Mouse (Mus musculus): ENCODE results near the gene Gsta3.

Gsta3 gene

DNA sequence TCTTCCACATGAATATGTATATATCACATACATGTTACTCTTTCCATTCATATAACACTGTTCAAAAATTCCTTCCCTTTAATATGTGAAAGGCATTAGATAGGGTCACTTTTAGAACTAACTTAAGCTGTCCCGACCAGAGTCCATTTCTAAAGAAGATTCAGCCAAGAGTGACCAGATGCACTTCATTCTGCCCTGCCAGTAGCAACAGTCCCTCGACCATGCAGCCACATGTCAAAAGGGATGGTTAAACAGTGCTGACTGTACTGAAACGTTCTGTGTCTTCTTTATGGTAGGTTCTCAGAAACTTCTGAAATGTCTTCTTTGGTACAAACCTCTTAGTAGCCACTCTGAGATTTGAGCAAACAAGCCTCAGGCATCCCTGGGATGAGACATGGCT, 61.3 kb downstream of the Gsta3 start:
- DNase-seq (ENCODE audit: low spot score) = no peak

DNA sequence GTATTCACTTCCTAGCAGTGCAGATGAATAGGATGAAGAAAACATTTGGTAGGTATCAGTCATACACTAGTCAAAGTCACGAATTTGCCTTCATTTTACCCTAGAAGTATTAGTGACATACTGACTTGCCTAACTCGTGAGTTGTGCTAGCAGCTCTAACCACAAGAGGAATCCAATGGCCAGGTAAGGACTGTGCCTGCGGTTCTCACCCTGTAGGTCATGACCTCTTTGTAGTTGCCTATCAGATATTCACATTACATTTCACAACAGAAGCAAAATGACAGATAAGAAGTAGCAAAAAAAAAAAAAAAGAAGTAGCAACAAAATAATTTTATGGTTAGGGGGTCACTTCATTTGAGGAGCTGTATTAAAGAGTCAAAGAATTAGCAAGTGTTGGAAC, 63.8 kb downstream of the Gsta3 start:
- no peak for DNase-seq (ENCODE audit: low spot score)

DNA sequence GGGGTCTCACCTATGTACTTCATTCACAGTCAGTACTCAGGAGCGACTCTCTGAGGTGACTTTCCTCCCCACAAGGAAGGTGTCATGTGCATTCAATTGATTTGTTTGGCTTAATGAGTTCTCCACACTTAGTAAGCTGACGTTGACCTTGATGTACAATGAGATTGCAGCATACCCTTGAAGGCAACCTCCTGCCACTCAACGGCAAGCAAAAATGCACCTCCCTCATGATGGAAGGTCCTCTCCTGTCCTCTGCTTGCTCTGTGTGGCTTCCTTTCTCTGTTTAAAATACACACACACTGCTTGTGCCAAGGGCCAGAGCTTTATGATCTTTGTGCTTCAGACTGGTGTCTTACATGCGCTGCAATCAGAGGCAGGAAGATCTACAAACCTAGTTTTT, 64.3 kb downstream of the Gsta3 start:
- no peak for DNase-seq (ENCODE audit: low spot score)

DNA sequence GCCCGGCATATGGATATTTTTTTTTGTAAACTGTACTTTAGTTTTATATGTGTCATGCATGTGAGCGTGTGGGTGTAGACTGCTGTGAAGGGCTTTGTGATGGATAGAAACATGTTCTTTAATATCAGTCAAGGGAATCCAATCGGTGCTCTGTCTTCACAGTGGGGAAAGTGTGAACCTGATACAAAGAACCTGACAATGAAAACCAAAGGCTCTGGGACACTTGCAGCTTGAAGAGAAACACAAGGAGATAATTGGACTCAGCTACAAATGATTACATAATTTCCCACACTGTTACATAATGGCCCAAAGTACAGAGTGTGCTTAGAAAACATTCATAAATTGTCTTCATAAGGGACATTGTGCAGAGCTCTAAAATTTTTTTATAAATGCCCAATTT, 65.1 kb downstream of the Gsta3 start:
- no peak for DNase-seq (ENCODE audit: low spot score)

DNA sequence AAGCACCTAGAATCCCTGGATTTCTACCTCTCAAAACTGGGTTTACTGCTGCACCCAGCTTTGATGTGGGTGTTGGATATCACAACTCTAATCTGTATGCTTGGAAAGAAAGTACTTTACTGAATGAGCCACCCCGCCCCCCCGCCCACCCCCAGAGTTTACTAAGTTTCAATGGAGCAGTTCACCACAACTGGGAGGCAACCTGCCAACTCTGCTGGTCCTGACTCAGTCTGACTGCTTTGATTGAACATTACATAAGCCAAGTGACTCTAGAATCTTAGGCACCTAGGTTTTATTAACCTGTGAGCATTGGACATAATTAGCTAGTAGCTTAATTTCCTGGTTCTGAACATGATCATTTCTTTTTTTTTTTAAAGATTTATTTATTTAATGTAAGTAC, 73.9 kb downstream of the Gsta3 start:
- no peak for DNase-seq (ENCODE audit: low spot score)

Data from embryo, embryonic 10 days (tissue).